Mouse (Mus musculus) E14TG2a.4 (cell line): ENCODE data around the gene Fcgr4.

Source experiments
- CTCF ChIP-seq: conservative IDR thresholded peaks from 2 replicates; pipeline ENCODE4 v1.5.1; 2014; ENCODE audit warnings: low read length
- POU5F1 ChIP-seq: IDR thresholded peaks from 2 replicates; pipeline ENCODE4 v1.6.1; 2014; ENCODE audit warnings: low read length, borderline replicate concordance

- TF ChIP-seq CTCF (no peak), POU5F1 (no peak)
These were observed 18.0 kb downstream of the Fcgr4 start for GRCm38 (mm10) chr1:171036550-171037324.
